Mouse (Mus musculus) cerebellum, adult 11-12 months (tissue): ENCODE measurements around the gene Six5.

ENCODE experiments used
- DNase-seq: peaks from one replicate; pipeline ENCODE4 v3.0.0; 2022

The Six5 gene

DNA sequence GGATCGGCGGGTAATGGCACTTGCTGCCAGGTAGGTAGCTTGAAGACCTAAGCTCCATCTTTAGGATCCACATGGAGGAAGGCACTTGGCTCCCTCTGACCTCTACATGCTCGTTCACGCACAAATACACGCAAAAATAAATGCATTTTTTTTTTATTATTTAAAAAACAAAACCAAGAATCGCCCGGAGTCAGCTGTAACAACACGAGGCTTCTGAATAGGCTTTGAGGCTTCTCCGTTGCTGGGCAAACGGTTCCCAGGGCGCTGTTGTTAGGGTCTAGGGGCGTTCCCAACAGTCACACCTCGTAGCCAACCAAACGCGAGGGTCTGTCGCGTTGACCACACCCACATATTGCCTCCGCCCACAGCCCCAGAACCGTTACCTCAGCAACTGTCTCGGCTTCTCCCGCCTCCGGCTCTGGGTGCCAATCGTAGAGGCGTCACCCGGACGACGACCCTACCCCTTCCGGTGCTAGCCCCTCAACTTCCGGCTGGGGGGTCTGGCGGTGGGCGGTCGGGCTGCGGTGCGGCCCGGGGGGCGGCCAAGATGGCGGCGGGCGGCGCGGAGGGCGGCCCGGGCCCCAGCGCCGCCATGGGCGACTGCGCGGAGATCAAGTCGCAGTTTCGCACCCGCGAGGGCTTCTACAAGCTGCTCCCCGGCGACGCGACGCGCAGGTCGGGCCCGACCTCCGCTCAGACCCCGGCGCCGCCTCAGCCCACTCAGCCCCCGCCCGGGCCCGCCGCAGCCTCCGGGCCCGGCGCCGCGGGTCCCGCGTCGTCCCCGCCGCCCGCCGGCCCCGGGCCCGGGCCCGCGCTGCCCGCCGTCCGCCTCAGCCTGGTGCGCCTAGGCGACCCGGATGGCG lies 18.4 kb upstream of the Six5 start, which contains the start of gene Dmwd:
Gene Dmwd (plus strand): TSS at position 505 of the 863 bp plus-strand sequence.
- peak; percentile 93 for DNase-seq

GRCm38 (mm10) chr7:19076586-19076991 lies 17.8 kb upstream of the Six5 start:
- no peak for DNase-seq

DNA sequence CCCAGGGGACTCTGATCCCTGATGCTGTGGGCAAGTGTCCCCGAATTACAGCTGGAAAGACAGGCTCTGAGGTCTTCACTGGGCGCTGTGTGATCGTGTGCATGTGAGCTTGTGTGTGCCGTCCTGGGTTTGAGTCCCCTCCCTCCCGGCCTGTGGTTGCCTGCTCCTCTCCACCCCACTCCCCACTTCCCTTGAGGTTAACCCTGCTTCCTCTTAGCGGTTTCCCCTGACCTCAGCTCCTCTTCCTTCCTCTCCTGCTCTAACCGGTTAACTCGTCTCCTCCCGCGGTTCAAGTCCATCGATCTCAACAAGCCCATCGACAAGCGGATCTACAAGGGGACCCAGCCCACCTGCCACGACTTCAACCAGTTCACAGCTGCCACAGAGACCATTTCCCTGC lies 16.6 kb upstream of the Six5 start:
- no peak for DNase-seq

DNA sequence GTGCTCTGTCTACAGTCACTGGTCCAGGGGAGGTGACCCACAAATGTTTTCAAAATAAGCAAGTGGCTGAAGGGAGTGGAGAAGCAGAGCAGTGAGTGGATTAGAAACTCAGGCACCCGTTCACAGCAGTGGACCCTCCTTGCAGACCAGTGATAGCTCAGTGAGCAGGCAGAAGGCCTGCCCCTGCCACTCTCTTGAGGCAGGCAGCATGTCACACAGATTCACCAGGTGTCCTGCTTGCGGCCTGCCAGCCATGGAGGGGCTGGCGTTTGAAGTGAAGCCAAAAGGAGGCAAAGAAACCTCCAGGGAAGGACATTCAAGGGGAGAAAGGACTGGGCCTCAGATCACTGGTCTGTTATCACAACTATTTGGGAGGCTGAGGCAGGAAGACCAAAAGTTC lies 15.7 kb upstream of the Six5 start:
- DNase-seq: no peak

GRCm38 (mm10) chr7:19080451-19080950 lies 13.9 kb upstream of the Six5 start:
- no peak for DNase-seq

DNA sequence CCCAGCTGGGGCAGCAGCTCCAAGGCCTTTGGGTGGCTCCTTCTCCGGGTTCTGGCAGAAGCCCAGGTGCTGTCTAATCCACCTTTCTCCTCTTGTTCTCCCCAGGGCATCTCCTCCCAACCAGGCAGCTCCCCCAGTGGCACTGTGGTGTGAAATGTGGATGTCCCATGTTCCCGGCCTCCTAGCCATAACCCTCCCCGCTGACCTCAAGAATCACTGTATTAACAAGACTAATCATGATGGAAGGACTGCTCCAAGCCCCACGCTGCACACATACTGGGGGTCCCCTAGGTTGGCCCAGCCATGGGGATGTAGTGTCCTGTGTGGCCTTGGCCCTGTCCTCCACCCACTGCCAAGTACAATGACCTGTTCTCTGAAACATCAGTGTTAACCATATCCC lies 12.2 kb upstream of the Six5 start:
- DNase-seq: no peak

- no peak for DNase-seq
These were observed 11.3 kb upstream of the Six5 start for GRCm38 (mm10) chr7:19083096-19083495.

DNA sequence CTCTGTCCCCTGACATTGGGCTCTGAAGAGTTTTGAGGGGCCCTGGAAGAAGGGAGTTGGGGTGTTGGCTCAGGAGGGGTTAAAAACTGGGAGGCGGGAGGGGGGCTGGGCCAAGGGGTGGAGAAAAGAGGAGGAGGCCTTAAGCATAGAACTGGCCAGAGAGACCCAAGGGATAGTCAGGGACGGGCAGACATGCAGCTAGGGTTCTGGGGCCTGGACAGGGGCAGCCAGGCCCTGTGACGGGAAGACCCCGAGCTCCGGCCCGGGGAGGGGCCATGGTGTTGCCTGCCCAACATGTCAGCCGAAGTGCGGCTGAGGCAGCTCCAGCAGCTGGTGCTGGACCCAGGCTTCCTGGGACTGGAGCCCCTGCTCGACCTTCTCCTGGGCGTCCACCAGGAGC lies 10.7 kb upstream of the Six5 start, which contains the start of gene Dmpk:
Gene Dmpk (plus strand): TSS at position 149 of the 400 bp plus-strand sequence.
- no peak for DNase-seq

- DNase-seq: no peak
These were observed 10.1 kb upstream of the Six5 start for GRCm38 (mm10) chr7:19084277-19084771.

DNA sequence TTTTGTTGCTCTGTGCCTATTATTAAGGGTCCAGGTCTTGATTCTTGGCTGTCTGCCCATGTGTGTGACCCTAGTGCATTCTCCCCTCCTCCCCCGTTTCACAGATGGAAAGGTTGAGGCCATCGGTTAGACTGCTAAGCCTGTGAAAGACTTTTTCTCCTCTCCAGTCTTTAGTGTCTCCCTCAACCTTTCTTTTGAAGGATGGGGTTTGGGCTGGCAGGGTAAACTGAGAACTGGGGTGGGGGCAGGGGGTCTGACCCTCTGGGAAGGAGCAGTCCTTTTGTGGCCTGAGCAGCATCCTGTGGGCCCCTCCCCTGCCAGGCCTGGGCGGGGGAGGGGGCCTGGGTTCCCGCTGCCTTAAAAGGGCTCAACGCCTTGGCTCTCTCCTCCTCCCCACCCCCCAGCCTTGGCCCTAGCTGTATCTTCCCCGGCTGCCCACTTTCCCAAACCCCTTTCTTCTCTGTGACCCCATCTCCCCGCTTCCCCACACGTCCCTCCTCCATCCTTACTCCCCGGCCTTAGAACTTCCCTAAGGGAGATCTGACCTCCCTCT lies 9.4 kb upstream of the Six5 start:
- DNase-seq: no peak

- no peak for DNase-seq
These were observed 8.9 kb upstream of the Six5 start for GRCm38 (mm10) chr7:19085495-19085894.

GRCm38 (mm10) chr7:19086042-19086441 lies 8.4 kb upstream of the Six5 start:
- DNase-seq: no peak

GRCm38 (mm10) chr7:19086760-19087159 lies 7.6 kb upstream of the Six5 start:
- DNase-seq: no peak

DNA sequence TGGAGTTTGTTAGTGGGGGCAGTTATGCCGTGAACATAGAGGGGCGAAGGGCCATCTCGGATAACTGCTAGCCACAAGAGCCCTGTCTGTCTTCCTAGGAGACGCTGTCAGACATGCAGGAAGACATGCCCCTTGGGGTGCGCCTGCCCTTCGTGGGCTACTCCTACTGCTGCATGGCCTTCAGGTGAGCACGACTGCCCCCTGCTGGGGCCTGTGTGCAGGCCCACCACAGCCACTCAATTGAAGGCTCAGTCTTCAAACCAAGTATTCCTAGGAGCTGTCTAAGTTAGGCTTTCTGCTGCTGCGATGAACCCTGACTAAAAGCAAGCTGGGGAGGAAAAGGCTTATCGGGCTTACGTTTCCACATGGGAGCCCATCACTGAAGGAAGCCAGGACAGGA lies 5.6 kb upstream of the Six5 start:
- DNase-seq: no peak

DNA sequence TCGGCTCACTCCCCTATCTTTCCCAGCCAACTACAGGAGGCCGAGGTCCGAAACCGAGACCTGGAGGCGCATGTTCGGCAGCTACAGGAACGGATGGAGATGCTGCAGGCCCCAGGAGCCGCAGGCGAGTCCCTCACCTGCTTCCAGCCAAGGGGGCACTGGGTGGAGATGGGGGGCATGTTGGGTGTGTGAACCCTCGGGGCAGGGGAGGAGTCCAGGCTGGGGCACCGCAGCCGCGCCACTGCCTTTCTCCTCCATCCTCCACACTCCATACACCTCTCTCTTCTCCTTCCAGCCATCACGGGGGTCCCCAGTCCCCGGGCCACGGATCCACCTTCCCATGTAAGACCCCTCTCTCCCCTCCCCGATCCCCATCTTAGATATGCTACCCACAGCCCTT lies 2.5 kb upstream of the Six5 start:
- DNase-seq: no peak

GRCm38 (mm10) chr7:19092381-19093173 lies 1.8 kb upstream of the Six5 start:
- no peak for DNase-seq

GRCm38 (mm10) chr7:19093174-19093521 lies 1.2 kb upstream of the Six5 start:
- DNase-seq: no peak

DNA sequence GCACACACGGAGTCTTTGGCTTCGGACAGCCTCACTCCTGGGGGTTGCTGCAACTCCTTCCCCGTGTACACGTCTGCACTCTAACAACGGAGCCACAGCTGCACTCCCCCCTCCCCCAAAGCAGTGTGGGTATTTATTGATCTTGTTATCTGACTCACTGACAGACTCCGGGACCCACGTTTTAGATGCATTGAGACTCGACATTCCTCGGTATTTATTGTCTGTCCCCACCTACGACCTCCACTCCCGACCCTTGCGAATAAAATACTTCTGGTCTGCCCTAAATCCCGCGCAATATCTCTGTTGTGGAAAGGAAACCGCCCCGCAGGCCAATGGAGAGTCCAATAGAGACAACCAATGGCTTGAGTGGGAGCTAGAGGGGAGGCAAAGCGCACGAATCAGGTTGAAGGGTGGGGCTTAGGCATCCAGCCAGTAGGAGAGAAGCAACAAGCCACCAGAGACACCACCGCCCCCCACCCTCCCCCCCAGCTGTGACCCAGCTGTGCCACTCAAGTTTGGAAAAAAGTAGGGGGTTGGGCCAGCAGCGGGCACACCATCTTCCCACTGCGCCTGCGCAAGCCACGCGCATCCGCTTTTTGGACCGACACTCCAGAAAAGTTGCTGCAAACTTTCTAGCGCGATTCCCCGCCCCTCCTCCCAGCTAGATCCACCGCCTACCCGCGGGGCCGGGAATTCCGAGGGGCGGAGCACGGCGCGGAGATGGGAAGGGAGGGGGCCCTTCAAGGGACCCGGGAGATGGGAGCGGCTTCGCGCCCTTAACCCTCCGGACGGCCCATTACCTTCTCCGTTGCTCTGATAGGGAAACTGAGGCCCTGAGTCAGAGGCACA lies 633 bp upstream of the Six5 start:
- peak; percentile 55 for DNase-seq

GRCm38 (mm10) chr7:19094826-19095750 lies 694 bp downstream of the Six5 start:
- DNase-seq: no peak

DNA sequence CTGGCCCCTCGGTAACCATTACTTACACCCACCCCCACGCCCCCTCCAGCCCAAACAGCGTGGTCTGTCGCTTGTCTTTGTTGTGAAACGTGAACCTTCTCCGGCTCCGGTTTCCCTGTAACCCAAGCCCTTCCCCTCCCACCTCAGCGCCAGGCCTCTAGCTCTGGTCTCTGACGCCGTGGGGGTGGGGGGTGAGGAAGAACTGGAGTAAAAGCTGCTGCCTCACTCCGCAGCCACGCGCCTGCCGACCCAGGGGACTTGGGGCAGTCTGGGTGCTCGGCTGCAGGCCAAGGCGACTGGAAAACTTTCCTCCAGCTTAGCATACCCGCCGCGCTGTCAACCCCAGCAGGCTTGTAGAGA lies 1.3 kb downstream of the Six5 start:
- DNase-seq: no peak

DNA sequence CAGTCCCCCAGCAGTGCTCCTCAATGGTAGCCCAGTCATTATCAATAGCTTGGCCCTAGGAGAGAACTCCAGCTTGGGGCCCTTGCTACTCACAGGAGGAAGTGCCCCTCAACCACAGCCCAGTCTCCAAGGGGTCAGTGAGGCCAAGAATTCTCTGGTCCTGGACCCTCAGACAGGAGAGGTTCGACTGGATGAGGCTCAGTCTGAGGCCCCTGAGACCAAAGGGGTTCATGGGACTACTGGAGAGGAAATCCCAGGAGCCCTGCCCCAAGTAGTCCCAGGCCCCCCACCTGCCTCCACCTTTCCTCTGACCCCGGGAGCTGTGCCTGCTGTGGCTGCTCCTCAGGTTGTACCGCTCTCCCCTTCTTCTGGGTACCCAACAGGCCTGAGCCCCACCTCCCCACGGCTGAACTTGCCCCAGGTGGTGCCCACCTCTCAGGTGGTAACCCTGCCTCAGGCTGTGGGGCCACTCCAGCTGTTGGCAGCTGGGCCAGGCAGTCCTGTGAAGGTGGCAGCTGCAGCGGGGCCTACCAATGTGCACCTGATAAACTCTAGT lies 2.1 kb downstream of the Six5 start:
- no peak for DNase-seq
